Mouse (Mus musculus): Measurements from ENCODE around the gene Cd247. TPM values are rescaled to one million over a fixed set of nuclear protein-coding genes. Genes with fewer than 3 reads are reported as not detected.

Gene Cd247
- polyA plus RNA-seq, 1 experiment: 0.05 TPM

DNA sequence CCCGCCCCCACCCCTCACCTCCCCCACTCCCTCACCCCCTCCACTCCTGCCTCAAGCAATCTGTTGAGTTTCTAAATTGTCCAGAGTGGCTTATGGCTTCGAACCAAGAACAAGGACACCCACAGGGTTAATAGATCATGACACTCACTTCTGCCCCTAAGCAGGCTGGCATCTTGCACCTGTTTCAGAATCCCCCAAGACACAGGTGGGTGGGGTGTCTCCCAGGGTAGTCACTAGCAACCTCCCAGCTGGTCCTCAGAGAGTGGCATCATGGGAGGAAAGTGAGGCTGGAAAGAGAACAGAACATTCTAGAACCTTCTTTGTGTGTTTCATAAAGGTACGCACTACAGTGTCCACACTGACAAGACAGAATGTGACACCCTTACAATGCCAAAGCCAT is 55.1 kb downstream of the Cd247 start:
- no peak for TF ChIP-seq GATA1 (IDR thresholded peaks at IDR 0.05; ENCODE audit: low read length)
- TF ChIP-seq TAL1 (IDR thresholded peaks at IDR 0.05; ENCODE audit: low read length): no peak
- Histone ChIP-seq H3K27me3 (ENCODE audit: control insufficient read depth) (peaks cover 74% of the 10 kb centered on the region), H3K36me3 (ENCODE audit: control insufficient read depth) (no peaks in the 10 kb centered on the region), H3K9me3 (ENCODE audit: control insufficient read depth, low read length) (no peaks in the 10 kb centered on the region), H3K4me3 (replicated peaks) (no peak overlapping the region), H3K4me1 (ENCODE audit: control insufficient read depth) (peaks cover 20% of the 10 kb centered on the region)

DNA sequence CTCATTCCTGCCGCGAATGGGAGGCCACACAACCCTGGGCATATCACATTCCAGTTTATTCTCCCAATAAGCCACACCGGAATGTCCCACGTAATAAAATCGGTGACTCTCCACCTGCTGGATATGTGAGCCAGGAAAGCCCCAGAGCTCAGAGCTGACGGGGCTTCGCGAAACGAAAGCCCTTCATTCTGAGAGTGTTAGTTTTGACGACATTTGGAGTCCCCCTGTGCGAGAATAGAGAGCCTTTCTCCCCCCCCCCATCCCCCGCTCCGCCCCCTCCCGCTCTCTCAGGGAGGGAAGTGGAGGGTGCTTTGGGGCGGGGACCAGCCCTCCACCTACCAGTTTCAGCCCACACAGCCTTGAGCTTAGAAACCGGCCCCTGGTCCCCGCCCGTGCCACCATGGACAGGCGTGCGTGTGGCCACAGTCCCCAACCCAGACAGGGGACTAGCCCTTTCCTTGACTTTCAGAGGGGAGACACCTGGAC is 56.0 kb downstream of the Cd247 start:
- no peaks in the 10 kb centered on the region for H3K9me3 ChIP-seq (ENCODE audit: control insufficient read depth, low read length)
- H3K27me3 ChIP-seq (ENCODE audit: control insufficient read depth): peaks cover 67% of the 10 kb centered on the region
- TF ChIP-seq TAL1 (IDR thresholded peaks at IDR 0.05; ENCODE audit: low read length) (no peak), GATA1 (IDR thresholded peaks at IDR 0.05; ENCODE audit: low read length) (no peak)
- H3K4me3 ChIP-seq (replicated peaks): peak overlapping the region; percentile 55
- peaks cover 20% of the 10 kb centered on the region for H3K4me1 ChIP-seq (ENCODE audit: control insufficient read depth)
- H3K36me3 ChIP-seq (ENCODE audit: control insufficient read depth): no peaks in the 10 kb centered on the region

DNA sequence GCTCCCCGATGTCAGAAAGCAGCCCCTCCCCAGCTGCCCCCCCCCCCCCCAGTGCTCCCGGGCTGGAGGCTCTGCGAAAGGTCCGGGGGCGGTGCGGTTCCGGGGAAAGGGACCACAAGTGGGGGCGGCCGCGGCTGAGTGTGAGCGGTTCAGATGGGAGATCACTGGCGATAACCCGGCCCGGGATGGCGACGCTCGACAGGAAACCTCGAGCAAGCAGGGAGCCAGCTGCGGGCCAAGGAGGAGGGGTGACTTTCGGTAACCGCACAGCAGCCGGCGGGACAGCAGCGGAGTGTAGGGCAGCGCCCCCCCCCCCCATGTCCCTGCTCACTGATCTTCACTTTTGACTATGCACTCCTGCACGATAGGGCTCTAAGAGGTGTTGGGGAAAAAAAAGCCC is 56.5 kb downstream of the Cd247 start:
- Histone ChIP-seq H3K36me3 (ENCODE audit: control insufficient read depth) (no peaks in the 10 kb centered on the region), H3K9me3 (ENCODE audit: control insufficient read depth, low read length) (no peaks in the 10 kb centered on the region), H3K27me3 (ENCODE audit: control insufficient read depth) (peaks cover 63% of the 10 kb centered on the region), H3K4me1 (ENCODE audit: control insufficient read depth) (peaks cover 20% of the 10 kb centered on the region), H3K4me3 (replicated peaks) (peak overlapping the region; percentile 55)
- TF ChIP-seq GATA1 (IDR thresholded peaks at IDR 0.05; ENCODE audit: low read length): no peak
- no peak for TF ChIP-seq TAL1 (IDR thresholded peaks at IDR 0.05; ENCODE audit: low read length)

GRCm38 (mm10) chr1:165845366-165845765 is 56.9 kb downstream of the Cd247 start:
- Histone ChIP-seq H3K27me3 (ENCODE audit: control insufficient read depth) (peaks cover 59% of the 10 kb centered on the region), H3K36me3 (ENCODE audit: control insufficient read depth) (no peaks in the 10 kb centered on the region)
- TF ChIP-seq GATA1 (IDR thresholded peaks at IDR 0.05; ENCODE audit: low read length) (no peak), TAL1 (IDR thresholded peaks at IDR 0.05; ENCODE audit: low read length) (no peak)

GRCm38 (mm10) chr1:165848417-165848816 is 59.9 kb downstream of the Cd247 start:
- Histone ChIP-seq H3K4me1 (ENCODE audit: control insufficient read depth) (peaks cover 14% of the 10 kb centered on the region), H3K4me3 (replicated peaks) (no peak overlapping the region), H3K9me3 (ENCODE audit: control insufficient read depth, low read length) (no peaks in the 10 kb centered on the region), H3K27me3 (ENCODE audit: control insufficient read depth) (peaks cover 32% of the 10 kb centered on the region), H3K36me3 (ENCODE audit: control insufficient read depth) (no peaks in the 10 kb centered on the region)
- no peak for TF ChIP-seq GATA1 (IDR thresholded peaks at IDR 0.05; ENCODE audit: low read length)
- TF ChIP-seq TAL1 (IDR thresholded peaks at IDR 0.05; ENCODE audit: low read length): no peak

More at GRCm38 (mm10) chr1:165845366-165845765, 56.9 kb downstream of the Cd247 start:
- H3K9me3 ChIP-seq (ENCODE audit: control insufficient read depth, low read length): no peaks in the 10 kb centered on the region
- peaks cover 20% of the 10 kb centered on the region for H3K4me1 ChIP-seq (ENCODE audit: control insufficient read depth)
- peak overlapping the region; percentile 55 for H3K4me3 ChIP-seq (replicated peaks)

DNA sequence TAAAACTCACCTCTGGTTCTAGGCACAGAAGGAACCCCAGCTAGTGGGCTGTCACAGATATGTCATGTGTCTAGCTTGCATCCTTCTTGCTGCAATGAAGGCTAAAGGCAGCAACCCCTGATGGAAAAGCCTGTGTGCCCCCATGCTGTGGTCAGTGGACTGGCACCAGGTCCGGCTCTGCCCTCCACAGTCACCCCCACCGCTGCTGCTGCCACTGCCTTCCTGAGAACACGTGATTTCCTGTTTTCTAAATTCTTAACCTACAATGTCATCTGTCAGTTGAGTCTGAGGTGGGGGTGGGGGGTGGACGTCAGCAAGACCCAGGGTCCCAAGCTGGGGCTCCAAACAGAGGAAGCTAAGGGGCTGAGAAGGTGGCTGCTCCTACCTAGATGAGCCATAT is 60.4 kb downstream of the Cd247 start:
- H3K36me3 ChIP-seq (ENCODE audit: control insufficient read depth): no peaks in the 10 kb centered on the region
- no peak for TF ChIP-seq GATA1 (IDR thresholded peaks at IDR 0.05; ENCODE audit: low read length)
- TF ChIP-seq TAL1 (IDR thresholded peaks at IDR 0.05; ENCODE audit: low read length): no peak
- peaks cover 18% of the 10 kb centered on the region for H3K4me1 ChIP-seq (ENCODE audit: control insufficient read depth)
- no peaks in the 10 kb centered on the region for H3K9me3 ChIP-seq (ENCODE audit: control insufficient read depth, low read length)
- H3K27me3 ChIP-seq (ENCODE audit: control insufficient read depth): peaks cover 28% of the 10 kb centered on the region
- no peak overlapping the region for H3K4me3 ChIP-seq (replicated peaks)

GRCm38 (mm10) chr1:165849458-165850445 is 61.3 kb downstream of the Cd247 start:
- TF ChIP-seq TAL1 (IDR thresholded peaks at IDR 0.05; ENCODE audit: low read length) (no peak), GATA1 (IDR thresholded peaks at IDR 0.05; ENCODE audit: low read length) (no peak)

GRCm38 (mm10) chr1:165852131-165852530 is 63.6 kb downstream of the Cd247 start:
- peaks cover 9% of the 10 kb centered on the region for H3K4me1 ChIP-seq (ENCODE audit: control insufficient read depth)
- no peaks in the 10 kb centered on the region for H3K27me3 ChIP-seq (ENCODE audit: control insufficient read depth)
- H3K4me3 ChIP-seq (replicated peaks): no peak overlapping the region
- H3K9me3 ChIP-seq (ENCODE audit: control insufficient read depth, low read length): no peaks in the 10 kb centered on the region
- TF ChIP-seq TAL1 (IDR thresholded peaks at IDR 0.05; ENCODE audit: low read length): no peak
- no peak for TF ChIP-seq GATA1 (IDR thresholded peaks at IDR 0.05; ENCODE audit: low read length)
- no peaks in the 10 kb centered on the region for H3K36me3 ChIP-seq (ENCODE audit: control insufficient read depth)

More at GRCm38 (mm10) chr1:165849458-165850445, 61.3 kb downstream of the Cd247 start:
- H3K27me3 ChIP-seq (ENCODE audit: control insufficient read depth): peaks cover 19% of the 10 kb centered on the region
- no peaks in the 10 kb centered on the region for H3K9me3 ChIP-seq (ENCODE audit: control insufficient read depth, low read length)
- H3K4me3 ChIP-seq (replicated peaks): no peak overlapping the region
- H3K36me3 ChIP-seq (ENCODE audit: control insufficient read depth): no peaks in the 10 kb centered on the region
- peaks cover 18% of the 10 kb centered on the region for H3K4me1 ChIP-seq (ENCODE audit: control insufficient read depth)

- Histone ChIP-seq H3K27me3 (ENCODE audit: control insufficient read depth) (no peaks in the 10 kb centered on the region), H3K4me1 (ENCODE audit: control insufficient read depth) (peaks cover 9% of the 10 kb centered on the region)
- TF ChIP-seq TAL1 (IDR thresholded peaks at IDR 0.05; ENCODE audit: low read length): no peak
- TF ChIP-seq GATA1 (IDR thresholded peaks at IDR 0.05; ENCODE audit: low read length): no peak
These were observed 64.7 kb downstream of the Cd247 start for GRCm38 (mm10) chr1:165853131-165853721.

More at GRCm38 (mm10) chr1:165853131-165853721, 64.7 kb downstream of the Cd247 start:
- Histone ChIP-seq H3K36me3 (ENCODE audit: control insufficient read depth) (no peaks in the 10 kb centered on the region), H3K9me3 (ENCODE audit: control insufficient read depth, low read length) (no peaks in the 10 kb centered on the region), H3K4me3 (replicated peaks) (no peak overlapping the region)
